Mouse (Mus musculus): Measurements from ENCODE around the gene Usp20.

Gene Usp20

GRCm38 (mm10) chr2:31069506-31069905 is 87.4 kb downstream of the Usp20 start:
- no peak for DNase-seq (ENCODE audit: low read depth, low spot score)
